Mouse (Mus musculus) heart, embryonic 15.5 days (tissue): Measurements from ENCODE around the gene Irf4. TPM values are rescaled to one million over a fixed set of nuclear protein-coding genes. Genes with fewer than 3 reads are reported as not detected.

ENCODE experiments used
- ATAC-seq: fragments of 200-750 bp; cut with Nextera tagmentation; replicated peaks from 2 replicates; pipeline ENCODE4 v1.8.0; 2017; ENCODE audit warnings: low read depth, moderate TSS enrichment; ENCODE audit not compliant: insufficient number of reproducible peaks, insufficient read depth, low FRiP score
- H3K27ac ChIP-seq: fragments of 300-500 bp; sonication (generic); 2 replicates; pipeline ENCODE4 v1.5.1; 2015; ENCODE audit warnings: mild to moderate bottlenecking, inconsistent platforms
- H3K27me3 ChIP-seq: fragments of 300-500 bp; sonication (generic); 2 replicates; pipeline ENCODE4 v1.6.1; 2015; ENCODE audit warnings: inconsistent platforms
- H3K36me3 ChIP-seq: fragments of 300-500 bp; sonication (generic); 2 replicates; pipeline ENCODE4 v1.6.1; 2015; ENCODE audit warnings: mild to moderate bottlenecking, inconsistent platforms
- H3K4me1 ChIP-seq: fragments of 300-500 bp; sonication (generic); replicated peaks from 2 replicates; pipeline ENCODE4 v1.6.1; 2015; ENCODE audit warnings: inconsistent platforms
- H3K4me2 ChIP-seq: fragments of 300-500 bp; sonication (generic); 2 replicates; pipeline ENCODE4 v1.6.1; 2015; ENCODE audit warnings: inconsistent platforms, mild to moderate bottlenecking, moderate library complexity
- H3K4me3 ChIP-seq: fragments of 300-500 bp; sonication (generic); 2 replicates; pipeline ENCODE4 v1.5.1; 2015; ENCODE audit warnings: mild to moderate bottlenecking, inconsistent platforms
- H3K9ac ChIP-seq: fragments of 300-500 bp; sonication (generic); 2 replicates; pipeline ENCODE4 v1.6.1; 2015; ENCODE audit warnings: mild to moderate bottlenecking, inconsistent platforms
- H3K9me3 ChIP-seq: fragments of 300-500 bp; sonication (generic); replicated peaks from 2 replicates; pipeline ENCODE4 v1.6.1; 2016; ENCODE audit warnings: inconsistent platforms
- WGBS: fragments of 180-500 bp; shearing (Covaris S2); methylation state at CpG from one replicate; pipeline ENCODE4 v1.1.7; 2015; ENCODE audit warnings: mixed read lengths; 5-methylcytosine and 5-hydroxymethylcytosine counted together
- polyA plus RNA-seq: library from polyadenylated mRNA; unstranded; fragments of >200 nt; fragmentation: Nextera tagmentation; extraction: Ambion mirVana; gene quantifications from 2 replicates; pipeline ENCODE4 v1.2.1, GENCODE M21; 2015

Irf4 gene
- polyA plus RNA-seq, 1 experiment from 2014 or later: 0.08 TPM

DNA sequence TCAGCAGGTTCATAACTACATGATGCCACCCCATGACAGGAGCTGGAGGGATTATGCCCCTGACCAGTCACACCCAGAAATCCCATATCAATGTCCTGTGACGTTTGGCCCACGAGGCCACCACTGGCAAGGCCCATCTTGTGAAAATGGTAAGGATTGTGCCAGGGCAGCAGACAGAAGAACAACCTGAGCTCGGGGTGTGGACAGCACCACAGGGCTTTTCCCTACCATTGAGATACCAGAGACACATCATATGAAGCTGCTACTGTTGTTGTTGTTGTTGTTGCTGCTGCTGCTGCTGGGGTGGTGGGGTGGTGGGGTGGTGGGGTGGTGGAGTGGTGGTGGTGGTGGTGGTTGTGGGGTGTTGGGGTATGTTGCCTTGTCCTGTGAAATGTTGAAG, 4.4 kb downstream of the Irf4 start:
- H3K4me2 ChIP-seq: no peak overlapping the region
- H3K9me3 ChIP-seq: no peaks in the 10 kb centered on the region
- no peak for ATAC-seq
- H3K27ac ChIP-seq: no peak overlapping the region
- H3K9ac ChIP-seq: no peak overlapping the region
- 67% methylated on average over 3 of the region's 3 CpGs for WGBS
- H3K4me1 ChIP-seq: peaks cover 20% of the 10 kb centered on the region
- peaks cover 54% of the 10 kb centered on the region for H3K27me3 ChIP-seq
- no peak overlapping the region for H3K4me3 ChIP-seq
- no peaks in the 10 kb centered on the region for H3K36me3 ChIP-seq

DNA sequence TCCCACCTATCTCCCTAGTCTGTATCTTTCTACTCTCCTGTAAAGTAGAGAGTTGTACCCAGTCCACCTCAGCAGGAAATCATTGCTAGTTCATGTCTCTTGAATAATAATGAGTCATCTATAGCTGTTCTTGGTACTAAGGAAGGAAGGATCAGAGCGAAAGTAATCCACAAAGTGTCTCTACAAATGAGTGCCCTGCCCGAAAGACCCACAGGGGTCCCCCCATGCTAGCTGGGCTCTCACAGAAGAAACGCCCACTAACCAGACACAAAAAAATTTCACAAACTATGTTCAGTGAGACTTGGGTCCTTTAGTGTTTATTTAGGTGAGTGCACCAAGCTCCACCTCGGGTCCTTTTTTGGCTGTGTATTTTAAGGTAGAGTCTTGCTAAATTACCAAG, 5.0 kb downstream of the Irf4 start:
- H3K4me3 ChIP-seq: no peak overlapping the region
- H3K9ac ChIP-seq: no peak overlapping the region
- ATAC-seq: no peak
- 83% methylated on average over 4 of the region's 4 CpGs for WGBS
- H3K27ac ChIP-seq: no peak overlapping the region
- H3K4me2 ChIP-seq: no peak overlapping the region
- H3K27me3 ChIP-seq: peaks cover 47% of the 10 kb centered on the region
- H3K36me3 ChIP-seq: no peaks in the 10 kb centered on the region
- peaks cover 18% of the 10 kb centered on the region for H3K4me1 ChIP-seq
- H3K9me3 ChIP-seq: no peaks in the 10 kb centered on the region

DNA sequence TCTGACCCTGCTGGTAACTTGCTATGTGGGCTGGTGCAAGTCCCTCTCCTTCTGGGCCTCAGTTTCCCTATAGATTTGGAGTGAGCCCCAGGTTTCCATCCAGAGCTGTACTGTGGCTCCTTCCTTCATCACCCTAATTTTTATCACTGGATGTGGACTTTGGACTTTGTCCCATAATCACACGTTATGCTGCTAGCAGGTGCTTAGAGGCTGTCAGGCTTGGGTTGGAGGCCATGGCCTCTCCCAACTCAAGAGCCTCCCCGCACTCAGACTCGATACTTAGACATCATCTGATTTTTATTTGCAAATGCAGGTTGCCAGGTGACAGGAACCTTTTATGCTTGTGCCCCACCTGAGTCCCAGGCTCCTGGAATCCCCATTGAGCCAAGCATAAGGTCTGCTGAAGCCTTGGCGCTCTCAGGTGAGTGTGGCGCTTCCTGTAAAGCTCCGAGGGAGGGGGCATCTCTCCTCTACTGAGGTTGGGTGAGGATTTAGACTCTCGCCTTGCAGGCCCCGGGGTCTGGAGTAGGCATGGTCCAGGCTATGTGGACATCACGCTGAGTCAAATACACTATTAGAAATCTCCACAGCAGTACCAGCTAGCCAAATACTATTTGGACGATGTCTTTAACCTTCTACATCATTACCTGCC, 5.9 kb downstream of the Irf4 start:
- ATAC-seq: no peak
- no peaks in the 10 kb centered on the region for H3K9me3 ChIP-seq
- peaks cover 38% of the 10 kb centered on the region for H3K27me3 ChIP-seq
- H3K9ac ChIP-seq: no peak overlapping the region
- H3K4me2 ChIP-seq: no peak overlapping the region
- no peak overlapping the region for H3K4me3 ChIP-seq
- H3K4me1 ChIP-seq: peaks cover 9% of the 10 kb centered on the region
- no peak overlapping the region for H3K27ac ChIP-seq
- 75% methylated on average over 10 of the region's 10 CpGs for WGBS
- no peaks in the 10 kb centered on the region for H3K36me3 ChIP-seq

DNA sequence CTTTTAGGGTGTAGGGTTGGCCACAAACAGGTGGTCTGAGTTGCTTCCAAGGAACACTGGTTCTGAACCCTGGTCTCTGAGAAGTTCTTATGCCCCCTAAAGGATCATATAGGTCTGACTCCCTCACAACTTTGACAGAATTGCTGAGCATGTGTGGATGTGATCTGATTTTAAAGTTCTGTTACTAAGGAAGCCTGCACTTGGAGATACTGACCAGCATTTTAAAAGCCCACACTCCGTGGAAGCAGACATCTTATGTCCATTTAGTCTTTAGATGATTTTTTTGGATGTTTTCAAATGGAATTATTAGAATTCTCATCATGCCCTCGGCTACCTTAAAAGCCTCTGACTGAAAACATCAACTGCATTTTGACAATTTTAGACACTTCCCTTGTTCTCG, 6.6 kb downstream of the Irf4 start:
- H3K9me3 ChIP-seq: no peaks in the 10 kb centered on the region
- ATAC-seq: no peak
- 55% methylated on average over 3 of the region's 3 CpGs for WGBS
- H3K4me2 ChIP-seq: no peak overlapping the region
- no peaks in the 10 kb centered on the region for H3K36me3 ChIP-seq
- H3K27ac ChIP-seq: no peak overlapping the region
- H3K4me3 ChIP-seq: no peak overlapping the region
- peaks cover 32% of the 10 kb centered on the region for H3K27me3 ChIP-seq
- H3K4me1 ChIP-seq: peaks cover 3% of the 10 kb centered on the region; the same call in 1 of the 2 replicates
- H3K9ac ChIP-seq: no peak overlapping the region

DNA sequence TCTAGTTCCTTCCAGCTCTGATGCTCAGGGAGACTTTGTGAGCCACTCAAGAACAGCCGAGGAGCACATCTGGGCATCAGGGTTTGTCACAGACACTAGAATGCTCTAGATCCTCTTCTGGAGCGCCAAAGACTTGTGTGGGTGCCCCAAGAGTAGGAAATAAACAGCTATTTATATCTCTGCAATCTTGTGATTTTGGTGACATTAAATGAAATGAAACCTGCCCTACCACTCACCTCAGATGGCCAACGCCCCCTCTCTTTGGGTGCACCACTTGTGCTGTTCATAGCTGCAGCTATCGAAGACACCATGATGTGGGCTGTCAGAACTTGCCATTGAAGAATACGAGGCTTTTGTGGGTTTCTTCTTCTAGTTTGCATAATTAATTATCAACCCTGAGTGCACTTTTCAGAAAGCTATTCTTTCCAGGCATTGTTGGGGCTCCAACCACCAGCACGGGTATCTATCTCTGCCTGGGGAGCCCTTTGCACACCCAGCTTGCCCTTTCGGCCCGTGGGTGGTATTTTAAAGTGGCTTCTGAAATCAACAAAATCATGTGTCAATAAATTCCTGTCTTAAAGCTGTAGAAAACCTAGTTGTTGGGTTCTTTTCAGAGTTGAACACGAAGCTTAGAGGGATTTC, 7.1 kb downstream of the Irf4 start:
- Histone ChIP-seq H3K36me3 (no peaks in the 10 kb centered on the region), H3K27ac (no peak overlapping the region), H3K9ac (no peak overlapping the region), H3K4me3 (no peak overlapping the region), H3K9me3 (no peaks in the 10 kb centered on the region), H3K4me1 (no peaks in the 10 kb centered on the region), H3K27me3 (peaks cover 27% of the 10 kb centered on the region), H3K4me2 (no peak overlapping the region)
- ATAC-seq: no peak
- 77% methylated on average over 9 of the region's 9 CpGs for WGBS

DNA sequence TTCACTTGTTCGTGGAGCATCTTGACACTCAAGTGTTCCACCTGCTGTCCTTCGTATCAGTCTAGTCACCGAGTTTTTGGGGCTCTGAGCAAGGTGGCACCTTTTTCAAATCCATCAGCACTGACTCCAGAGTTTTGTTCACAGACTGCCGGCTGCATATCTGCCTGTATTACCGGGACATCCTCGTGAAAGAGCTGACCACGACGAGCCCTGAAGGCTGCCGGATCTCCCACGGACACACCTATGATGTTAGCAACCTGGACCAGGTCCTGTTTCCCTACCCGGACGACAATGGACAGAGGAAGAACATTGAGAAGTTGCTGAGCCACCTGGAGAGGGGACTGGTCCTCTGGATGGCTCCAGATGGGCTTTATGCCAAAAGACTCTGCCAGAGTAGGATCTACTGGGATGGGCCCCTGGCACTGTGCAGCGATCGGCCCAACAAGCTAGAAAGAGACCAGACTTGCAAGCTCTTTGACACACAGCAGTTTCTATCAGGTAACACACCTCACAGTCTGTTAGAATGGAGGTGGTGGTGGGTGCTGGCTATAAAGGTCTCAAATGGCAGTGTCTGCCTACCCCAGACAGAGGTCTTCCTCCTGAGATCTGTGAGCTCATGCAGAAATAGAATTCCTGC, 8.4 kb downstream of the Irf4 start:
- peaks cover 15% of the 10 kb centered on the region for H3K27me3 ChIP-seq
- no peak overlapping the region for H3K27ac ChIP-seq
- no peak overlapping the region for H3K9ac ChIP-seq
- H3K36me3 ChIP-seq: no peaks in the 10 kb centered on the region
- no peaks in the 10 kb centered on the region for H3K9me3 ChIP-seq
- ATAC-seq: no peak
- 76% methylated on average over 14 of the region's 14 CpGs for WGBS
- no peaks in the 10 kb centered on the region for H3K4me1 ChIP-seq
- H3K4me2 ChIP-seq: no peak overlapping the region
- no peak overlapping the region for H3K4me3 ChIP-seq

DNA sequence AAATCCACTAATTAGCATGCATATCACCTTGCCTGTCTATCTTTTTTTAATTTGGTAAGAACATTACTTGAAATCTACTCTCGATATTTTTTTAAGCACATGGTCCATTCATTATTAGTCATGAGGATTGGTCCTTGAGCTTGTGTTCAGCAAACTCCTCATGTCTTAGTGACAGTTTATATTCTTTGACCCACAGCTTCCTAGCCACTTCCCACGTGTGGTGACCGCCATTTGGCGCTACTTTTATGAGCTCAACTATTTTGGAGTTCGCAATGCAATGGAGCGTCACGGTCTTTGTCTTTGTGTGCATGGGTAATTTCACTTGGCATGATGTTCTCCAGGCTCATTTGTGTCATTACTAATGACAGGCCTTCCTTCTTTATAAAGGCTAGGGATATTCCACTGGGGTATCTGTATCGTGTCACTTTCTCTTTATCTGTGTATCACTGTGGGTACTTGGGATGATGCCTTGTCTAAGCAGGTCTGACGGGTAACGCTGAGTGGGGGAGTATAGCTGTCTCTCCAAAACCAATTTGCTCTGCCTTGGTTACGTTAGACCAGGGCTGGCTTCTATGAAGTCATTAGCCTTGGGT, 9.9 kb downstream of the Irf4 start:
- Histone ChIP-seq H3K4me3 (no peak overlapping the region), H3K27me3 (peaks cover 10% of the 10 kb centered on the region; the same call in 1 of the 2 replicates), H3K4me1 (no peaks in the 10 kb centered on the region), H3K4me2 (no peak overlapping the region), H3K9me3 (no peaks in the 10 kb centered on the region), H3K36me3 (no peaks in the 10 kb centered on the region), H3K27ac (no peak overlapping the region), H3K9ac (no peak overlapping the region)
- WGBS: 70% methylated on average over 11 of the region's 11 CpGs
- no peak for ATAC-seq

DNA sequence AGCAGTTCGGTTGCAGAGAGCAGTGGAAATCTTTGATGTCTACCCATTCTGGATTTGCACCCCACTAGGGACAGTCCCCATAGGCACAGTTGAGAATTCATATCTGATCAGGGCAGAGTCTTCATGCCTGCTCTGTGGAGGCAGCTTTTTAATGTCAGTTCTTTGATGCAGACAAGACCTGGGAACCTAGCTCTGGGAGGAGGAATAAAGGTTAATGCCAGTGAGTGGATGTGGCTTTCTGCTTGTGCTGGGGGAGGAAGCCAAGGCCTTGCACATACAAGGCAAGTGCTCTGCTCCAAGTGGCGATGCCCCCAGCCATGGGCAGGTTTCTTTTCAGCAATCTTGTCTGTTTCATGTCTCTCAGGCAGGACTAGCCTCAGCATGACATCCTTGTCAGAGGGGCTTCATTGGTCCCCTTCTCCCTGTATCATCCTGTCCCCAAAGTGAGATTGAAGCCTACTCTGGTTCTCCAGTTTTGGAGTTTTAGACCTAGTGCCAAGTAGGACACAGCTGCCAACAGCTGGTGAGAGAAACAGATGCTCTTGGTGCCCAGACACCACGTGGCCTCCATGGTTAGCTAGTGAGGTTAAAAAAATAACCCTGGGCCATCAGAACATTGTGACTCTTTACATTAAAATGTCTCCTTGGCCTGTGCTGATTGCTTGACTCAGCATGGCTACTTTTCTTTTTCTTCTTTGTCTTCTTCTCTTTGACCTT, 11.5 kb downstream of the Irf4 start:
- no peaks in the 10 kb centered on the region for H3K36me3 ChIP-seq
- no peak overlapping the region for H3K27ac ChIP-seq
- H3K27me3 ChIP-seq: peaks cover 10% of the 10 kb centered on the region; the same call in 1 of the 2 replicates
- H3K9ac ChIP-seq: no peak overlapping the region
- 66% methylated on average over 3 of the region's 3 CpGs for WGBS
- ATAC-seq: no peak
- H3K4me2 ChIP-seq: no peak overlapping the region
- no peak overlapping the region for H3K4me3 ChIP-seq
- H3K4me1 ChIP-seq: no peaks in the 10 kb centered on the region
- no peaks in the 10 kb centered on the region for H3K9me3 ChIP-seq

DNA sequence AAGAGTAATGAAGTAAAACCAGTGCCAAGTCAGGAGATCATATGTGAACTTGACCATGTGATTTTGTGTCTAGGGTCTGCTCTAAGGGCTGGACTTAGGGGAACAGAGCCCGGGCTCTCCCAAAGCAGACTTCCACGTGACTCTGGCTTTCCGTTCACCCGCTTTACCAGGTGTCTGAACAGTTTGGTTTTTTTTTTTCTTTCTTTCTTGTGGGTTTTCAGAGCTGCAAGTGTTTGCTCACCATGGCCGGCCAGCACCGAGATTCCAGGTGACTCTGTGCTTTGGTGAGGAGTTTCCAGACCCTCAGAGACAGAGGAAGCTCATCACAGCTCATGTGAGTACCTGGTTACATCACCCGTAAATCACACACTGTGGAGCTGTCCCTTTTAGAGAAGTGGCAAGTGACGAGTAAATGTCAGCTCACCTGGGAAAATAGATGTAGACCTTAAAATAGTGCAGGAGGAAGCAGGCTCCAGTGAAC, 12.2 kb downstream of the Irf4 start:
- no peak overlapping the region for H3K27ac ChIP-seq
- H3K9me3 ChIP-seq: no peaks in the 10 kb centered on the region
- H3K4me3 ChIP-seq: no peak overlapping the region
- H3K4me1 ChIP-seq: no peaks in the 10 kb centered on the region
- H3K36me3 ChIP-seq: no peaks in the 10 kb centered on the region
- no peak overlapping the region for H3K9ac ChIP-seq
- peaks cover 7% of the 10 kb centered on the region; the same call in 1 of the 2 replicates for H3K27me3 ChIP-seq
- ATAC-seq: no peak
- 74% methylated on average over 8 of the region's 8 CpGs for WGBS
- no peak overlapping the region for H3K4me2 ChIP-seq

DNA sequence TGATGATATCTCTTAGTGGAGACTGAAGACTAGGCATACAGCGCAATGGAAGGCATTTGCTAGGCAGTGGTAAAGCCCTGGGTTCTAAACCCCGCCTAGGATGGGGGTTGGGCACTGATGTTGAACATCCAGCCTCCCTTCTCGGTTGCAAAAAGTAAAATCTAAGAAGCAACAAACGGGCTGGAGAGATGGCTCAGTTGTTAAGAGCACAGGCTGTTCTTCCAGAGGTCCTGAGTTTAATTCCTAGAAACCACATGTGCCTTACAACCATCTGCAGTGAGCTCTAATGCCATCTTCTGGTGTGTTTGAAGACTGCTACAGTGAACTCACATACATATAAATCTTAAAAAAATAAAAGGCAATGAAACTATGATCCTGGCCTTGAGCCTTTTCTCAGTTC, 13.2 kb downstream of the Irf4 start:
- H3K9ac ChIP-seq: no peak overlapping the region
- H3K36me3 ChIP-seq: no peaks in the 10 kb centered on the region
- H3K9me3 ChIP-seq: no peaks in the 10 kb centered on the region
- 0 out of 2 replicates have a peak, but pooled peaks cover 5% of the 10 kb centered on the region for H3K27me3 ChIP-seq
- H3K4me1 ChIP-seq: no peaks in the 10 kb centered on the region
- ATAC-seq: no peak
- no peak overlapping the region for H3K4me3 ChIP-seq
- no peak overlapping the region for H3K4me2 ChIP-seq
- 80% methylated on average over 4 of the region's 4 CpGs for WGBS
- H3K27ac ChIP-seq: no peak overlapping the region
